Mouse (Mus musculus) limb, embryonic 13.5 days (tissue): Measurements from ENCODE around the gene Dnajb8. TPM values are rescaled to one million over a fixed set of nuclear protein-coding genes. Genes with fewer than 3 reads are reported as not detected.

Experiments used
- ATAC-seq: fragments of 200-750 bp; cut with Nextera tagmentation; 2 replicates; pipeline ENCODE4 v1.8.0; 2017; ENCODE audit warnings: low read depth, moderate number of reproducible peaks, moderate TSS enrichment; ENCODE audit not compliant: low FRiP score
- H3K27ac ChIP-seq: fragments of 300-500 bp; sonication (generic); 2 replicates; pipeline ENCODE4 v1.5.1; 2015; ENCODE audit warnings: inconsistent platforms, mild to moderate bottlenecking, moderate library complexity
- H3K27me3 ChIP-seq: fragments of 300-500 bp; sonication (generic); 2 replicates; pipeline ENCODE4 v1.6.1; 2015; ENCODE audit warnings: mild to moderate bottlenecking, inconsistent platforms
- H3K36me3 ChIP-seq: fragments of 300-500 bp; sonication (generic); 2 replicates; pipeline ENCODE4 v1.6.1; 2015; ENCODE audit warnings: inconsistent platforms, mild to moderate bottlenecking, moderate library complexity
- H3K4me1 ChIP-seq: fragments of 300-500 bp; sonication (generic); 2 replicates; pipeline ENCODE4 v1.6.1; 2015; ENCODE audit warnings: inconsistent platforms
- H3K4me2 ChIP-seq: fragments of 300-500 bp; sonication (generic); replicated peaks from 2 replicates; pipeline ENCODE4 v1.6.1; 2015; ENCODE audit warnings: inconsistent platforms, mild to moderate bottlenecking, moderate library complexity
- H3K4me3 ChIP-seq: fragments of 300-500 bp; sonication (generic); 2 replicates; pipeline ENCODE4 v1.5.1; 2015; ENCODE audit warnings: moderate library complexity, mild to moderate bottlenecking, inconsistent platforms
- H3K9ac ChIP-seq: fragments of 300-500 bp; sonication (generic); 2 replicates; pipeline ENCODE4 v1.6.1; 2015; ENCODE audit warnings: mild to moderate bottlenecking, inconsistent platforms
- H3K9me3 ChIP-seq: fragments of 300-500 bp; sonication (generic); 2 replicates; pipeline ENCODE4 v1.6.1; 2016; ENCODE audit warnings: inconsistent platforms
- WGBS: fragments of 180-500 bp; shearing (Covaris S2); methylation state at CpG from one replicate; pipeline ENCODE4 v1.1.7; 2015; 5-methylcytosine and 5-hydroxymethylcytosine counted together
- polyA plus RNA-seq: library from polyadenylated mRNA; unstranded; fragments of >200 nt; fragmentation: Nextera tagmentation; extraction: Ambion mirVana; gene quantifications from 2 replicates; pipeline ENCODE4 v1.2.1, GENCODE M21; 2015

The Dnajb8 gene
- polyA plus RNA-seq, 1 experiment from 2014 or later, result not detected

GRCm38 (mm10) chr6:88194053-88194977 lies 27.8 kb upstream of the Dnajb8 start:
- Histone ChIP-seq H3K4me3 (peak overlapping the region; percentile 43), H3K9me3 (no peaks in the 10 kb centered on the region), H3K27me3 (peaks cover 100% of the 10 kb centered on the region), H3K4me2 (peak overlapping the region; percentile 72), H3K36me3 (no peaks in the 10 kb centered on the region), H3K4me1 (peaks cover 55% of the 10 kb centered on the region), H3K27ac (no peak overlapping the region), H3K9ac (peak overlapping the region; percentile 54)
- 2% methylated on average over 58 of the region's 58 CpGs for WGBS
- no peak for ATAC-seq

GRCm38 (mm10) chr6:88194978-88195325 lies 27.1 kb upstream of the Dnajb8 start:
- 3% methylated on average over 7 of the region's 7 CpGs for WGBS
- Histone ChIP-seq H3K27ac (no peak overlapping the region), H3K27me3 (peaks cover 100% of the 10 kb centered on the region), H3K36me3 (no peaks in the 10 kb centered on the region), H3K4me1 (peaks cover 58% of the 10 kb centered on the region), H3K9me3 (no peaks in the 10 kb centered on the region), H3K9ac (no peak overlapping the region), H3K4me3 (no peak overlapping the region), H3K4me2 (no peak overlapping the region)
- ATAC-seq, result no peak

DNA sequence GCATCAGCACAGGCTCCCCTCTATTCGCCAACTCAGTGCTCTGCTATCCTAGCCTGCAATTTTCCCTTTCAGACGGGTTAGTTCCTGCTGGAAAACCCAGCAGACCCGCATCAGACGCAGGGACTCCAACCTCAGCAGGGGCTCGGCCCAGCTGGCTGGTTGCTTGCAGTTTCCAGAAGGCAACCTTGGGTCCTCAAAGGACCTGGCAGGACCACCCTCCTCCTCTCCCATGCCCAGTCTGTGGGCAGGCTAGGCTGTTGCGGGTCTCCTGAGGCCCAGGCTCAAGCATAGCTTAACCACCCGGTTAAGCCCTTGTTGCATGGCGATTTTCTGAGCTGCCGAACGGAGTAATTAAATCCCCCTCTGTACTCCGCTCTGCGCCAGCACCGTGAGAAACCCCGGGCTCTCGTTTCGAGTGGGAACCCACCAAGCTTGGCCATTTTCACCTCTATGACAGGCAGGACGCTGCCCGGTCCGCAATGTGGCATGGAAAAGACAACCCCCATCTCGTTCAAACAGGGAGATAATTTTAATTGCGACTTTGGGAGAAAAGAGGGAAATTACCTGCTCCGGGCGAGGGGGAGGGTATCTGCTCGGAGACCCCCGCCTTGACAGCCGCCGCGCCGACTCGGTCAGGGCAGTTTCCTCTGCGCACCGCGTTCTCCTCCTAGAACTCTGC lies 25.9 kb upstream of the Dnajb8 start:
- no peaks in the 10 kb centered on the region for H3K9me3 ChIP-seq
- peaks cover 100% of the 10 kb centered on the region for H3K27me3 ChIP-seq
- peak overlapping the region; percentile 51 for H3K9ac ChIP-seq
- H3K4me1 ChIP-seq, result peaks cover 59% of the 10 kb centered on the region
- WGBS, result 2% methylated on average over 33 of the region's 33 CpGs
- ATAC-seq, result no peak
- H3K27ac ChIP-seq, result no peak overlapping the region
- peak overlapping the region; percentile 78 for H3K4me2 ChIP-seq
- no peaks in the 10 kb centered on the region for H3K36me3 ChIP-seq
- H3K4me3 ChIP-seq, result peak overlapping the region; percentile 51

DNA sequence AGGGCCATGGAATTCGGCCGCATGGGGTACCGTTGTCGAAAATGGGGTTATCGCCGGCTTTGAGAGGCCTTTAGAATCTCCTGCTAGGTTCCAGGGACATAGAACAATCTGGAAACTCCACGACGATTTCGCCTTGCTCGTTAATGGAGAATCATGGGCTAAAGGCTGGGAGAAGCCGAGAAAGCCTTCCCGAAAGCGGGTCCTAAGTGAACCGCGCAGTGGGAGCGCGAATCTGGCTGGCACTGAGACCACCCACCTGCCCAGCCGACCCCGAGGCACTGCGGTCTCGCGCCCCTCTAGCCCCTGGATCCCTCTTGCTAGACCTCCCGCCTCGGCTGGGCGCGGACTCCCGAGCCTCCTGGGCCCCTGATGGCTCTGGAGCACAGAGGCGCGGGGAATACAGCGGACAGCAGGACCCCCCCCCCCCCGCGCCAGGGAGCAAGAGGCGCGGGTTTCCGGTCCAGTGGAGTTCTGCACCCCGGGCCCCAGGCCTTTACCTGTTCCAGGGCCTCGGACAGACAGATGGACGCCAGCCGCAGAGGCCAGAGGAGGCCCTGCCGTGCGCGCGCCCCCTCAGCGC lies 25.2 kb upstream of the Dnajb8 start:
- Histone ChIP-seq H3K27ac (no peak overlapping the region), H3K9me3 (no peaks in the 10 kb centered on the region), H3K36me3 (no peaks in the 10 kb centered on the region), H3K9ac (peak overlapping the region; percentile 51), H3K4me2 (peak overlapping the region; percentile 78), H3K27me3 (peaks cover 100% of the 10 kb centered on the region), H3K4me1 (peaks cover 59% of the 10 kb centered on the region), H3K4me3 (peak overlapping the region; percentile 51)
- under 1% methylated on average over 42 of the region's 44 CpGs for WGBS
- ATAC-seq, result no peak

GRCm38 (mm10) chr6:88197313-88198069 lies 24.6 kb upstream of the Dnajb8 start:
- Histone ChIP-seq H3K4me1 (peaks cover 59% of the 10 kb centered on the region), H3K4me3 (peak overlapping the region; percentile 51), H3K36me3 (no peaks in the 10 kb centered on the region), H3K4me2 (peak overlapping the region; percentile 78), H3K9me3 (no peaks in the 10 kb centered on the region), H3K27ac (no peak overlapping the region), H3K27me3 (peaks cover 100% of the 10 kb centered on the region), H3K9ac (peak overlapping the region; percentile 51)
- no peak for ATAC-seq
- WGBS, result under 1% methylated on average over 38 of the region's 39 CpGs

DNA sequence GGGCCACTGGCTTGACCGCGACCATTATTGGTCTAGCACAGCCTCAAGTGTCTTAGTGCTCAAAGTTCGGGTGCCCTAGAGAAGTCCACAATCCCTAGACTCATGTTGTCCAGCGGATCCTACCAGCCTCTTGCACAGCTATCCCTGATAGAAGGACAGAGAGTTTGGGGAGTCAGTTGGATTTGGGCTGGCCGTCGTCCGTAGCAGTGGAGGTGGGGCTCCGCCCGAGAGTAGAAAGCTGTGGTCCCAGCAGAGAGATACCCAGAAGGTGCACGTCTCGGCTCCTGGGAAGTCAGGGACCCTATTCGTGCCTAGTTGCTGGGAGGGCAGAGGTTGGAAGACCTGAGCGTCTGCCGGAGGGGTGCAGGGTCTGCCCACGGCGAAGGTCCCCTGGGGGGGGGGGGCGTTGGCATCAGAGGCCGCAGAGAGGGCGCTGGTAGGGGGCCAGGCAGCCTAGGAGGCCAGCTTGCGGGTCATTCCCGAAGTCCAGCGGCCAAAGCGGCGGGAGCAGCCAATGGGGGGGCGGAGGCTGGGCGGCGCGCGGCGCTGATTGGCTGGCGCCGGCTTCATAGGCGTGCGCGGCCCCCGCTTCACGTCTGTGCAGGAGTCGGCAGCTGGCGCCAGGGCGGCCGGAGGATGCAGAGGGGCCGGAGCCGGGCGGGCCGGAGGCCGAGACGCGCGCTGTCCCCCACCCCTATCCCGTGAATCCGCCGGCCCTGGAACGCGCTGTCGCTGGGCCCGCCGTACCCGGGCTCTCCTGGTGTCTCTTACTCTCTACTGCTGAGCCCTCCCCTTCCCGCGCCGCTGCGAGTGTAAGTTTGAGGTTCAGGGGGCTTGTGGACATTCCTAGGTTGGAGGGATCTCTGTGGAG lies 23.8 kb upstream of the Dnajb8 start:
- peak overlapping the region; percentile 78 for H3K4me2 ChIP-seq
- H3K9me3 ChIP-seq, result no peaks in the 10 kb centered on the region
- H3K4me3 ChIP-seq, result peak overlapping the region; percentile 51
- peaks cover 99% of the 10 kb centered on the region for H3K27me3 ChIP-seq
- peak overlapping the region; percentile 62 for H3K9ac ChIP-seq
- no peak overlapping the region for H3K27ac ChIP-seq
- no peaks in the 10 kb centered on the region for H3K36me3 ChIP-seq
- H3K4me1 ChIP-seq, result peaks cover 62% of the 10 kb centered on the region
- under 1% methylated on average over 58 of the region's 62 CpGs for WGBS
- ATAC-seq, result peak; percentile 74

DNA sequence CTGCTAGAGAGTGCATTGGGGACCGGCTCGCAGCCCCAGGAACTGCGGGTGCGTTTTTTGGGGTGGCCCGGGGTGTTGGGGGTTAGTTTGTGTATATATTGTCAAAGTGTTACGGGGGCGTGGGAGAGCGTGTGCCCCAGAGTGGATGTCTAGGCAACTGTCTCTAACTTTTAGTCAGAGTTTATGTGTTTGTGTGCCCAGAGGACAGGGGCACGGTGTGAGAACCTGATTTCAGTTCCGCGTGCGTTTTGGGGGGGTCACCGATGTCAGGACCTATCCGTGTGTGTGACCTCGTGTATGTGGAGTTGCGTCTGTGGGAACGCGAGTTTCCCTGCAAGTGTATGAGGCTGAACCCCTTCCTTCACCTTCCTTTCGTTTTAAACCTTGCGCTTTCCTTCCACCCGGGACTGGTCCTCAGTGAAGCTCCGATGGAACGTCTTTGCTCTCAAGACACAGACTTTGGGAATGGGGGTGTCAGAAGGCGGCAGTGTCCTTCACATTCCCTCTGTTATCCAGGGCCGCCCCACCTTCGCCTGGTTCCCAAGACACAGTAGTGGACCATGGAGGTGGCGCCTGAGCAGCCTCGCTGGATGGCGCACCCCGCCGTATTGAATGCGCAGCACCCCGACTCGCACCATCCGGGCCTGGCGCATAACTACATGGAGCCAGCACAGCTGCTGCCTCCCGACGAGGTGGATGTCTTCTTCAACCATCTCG lies 22.9 kb upstream of the Dnajb8 start:
- Histone ChIP-seq H3K4me3 (peak overlapping the region; percentile 51), H3K9me3 (no peaks in the 10 kb centered on the region), H3K4me2 (peak overlapping the region; percentile 78), H3K36me3 (no peaks in the 10 kb centered on the region), H3K27me3 (peaks cover 99% of the 10 kb centered on the region), H3K27ac (no peak overlapping the region), H3K9ac (peak overlapping the region; percentile 62), H3K4me1 (peaks cover 62% of the 10 kb centered on the region)
- ATAC-seq, result no peak
- WGBS, result 1% methylated on average over 39 of the region's 39 CpGs

DNA sequence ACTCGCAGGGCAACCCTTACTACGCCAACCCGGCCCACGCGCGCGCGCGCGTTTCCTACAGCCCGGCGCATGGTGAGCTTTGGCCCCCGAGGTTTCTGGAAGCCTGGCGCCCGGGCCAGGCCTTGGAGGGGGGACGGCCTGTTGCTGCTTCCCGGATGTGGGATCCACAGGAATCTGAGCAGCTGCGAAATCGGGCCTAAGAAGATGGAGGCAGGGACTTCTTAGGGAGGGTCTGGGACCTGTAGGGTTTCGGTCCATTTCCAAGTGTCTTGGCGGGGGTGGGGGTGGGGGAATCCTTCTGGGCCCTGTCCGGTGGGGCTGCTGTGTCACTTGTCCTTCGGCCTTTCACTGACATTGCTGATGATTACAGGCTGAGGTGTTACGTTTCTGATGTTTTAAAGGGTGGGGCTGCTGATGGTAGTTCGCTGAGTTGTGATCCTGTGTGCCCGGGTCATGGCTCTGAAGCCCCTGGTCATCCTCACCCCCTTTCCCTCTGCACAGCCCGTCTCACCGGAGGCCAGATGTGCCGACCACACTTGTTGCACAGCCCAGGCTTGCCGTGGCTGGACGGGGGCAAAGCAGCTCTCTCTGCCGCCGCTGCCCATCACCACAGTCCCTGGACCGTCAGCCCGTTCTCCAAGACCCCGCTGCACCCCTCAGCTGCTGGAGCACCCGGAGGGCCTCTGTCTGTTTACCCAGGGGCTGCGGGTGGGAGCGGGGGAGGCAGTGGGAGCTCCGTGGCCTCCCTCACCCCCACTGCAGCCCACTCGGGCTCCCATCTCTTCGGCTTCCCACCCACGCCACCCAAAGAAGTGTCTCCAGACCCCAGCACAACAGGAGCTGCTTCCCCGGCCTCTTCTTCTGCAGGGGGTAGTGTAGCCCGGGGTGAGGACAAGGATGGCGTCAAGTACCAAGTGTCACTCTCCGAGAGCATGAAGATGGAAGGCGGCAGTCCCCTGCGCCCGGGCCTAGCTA lies 22.1 kb upstream of the Dnajb8 start:
- H3K4me2 ChIP-seq, result peak overlapping the region; percentile 78
- H3K36me3 ChIP-seq, result no peaks in the 10 kb centered on the region
- H3K4me3 ChIP-seq, result peak overlapping the region; percentile 51
- H3K4me1 ChIP-seq, result peaks cover 63% of the 10 kb centered on the region
- H3K27me3 ChIP-seq, result peaks cover 99% of the 10 kb centered on the region
- H3K9ac ChIP-seq, result peak overlapping the region; percentile 62; the same call in 1 of the 2 replicates
- no peak overlapping the region for H3K27ac ChIP-seq
- no peaks in the 10 kb centered on the region for H3K9me3 ChIP-seq
- ATAC-seq, result no peak
- WGBS, result 4% methylated on average over 50 of the region's 50 CpGs

GRCm38 (mm10) chr6:88200693-88201609 lies 21.1 kb upstream of the Dnajb8 start:
- Histone ChIP-seq H3K4me3 (peak overlapping the region; percentile 51), H3K27me3 (peaks cover 99% of the 10 kb centered on the region), H3K9me3 (no peaks in the 10 kb centered on the region), H3K27ac (no peak overlapping the region), H3K9ac (no peak overlapping the region), H3K4me1 (peaks cover 63% of the 10 kb centered on the region), H3K4me2 (peak overlapping the region; percentile 78), H3K36me3 (no peaks in the 10 kb centered on the region)
- 14% methylated on average over 20 of the region's 20 CpGs for WGBS
- no peak for ATAC-seq
